Mouse (Mus musculus) liver, adult (tissue): ENCODE results near the gene Megf11.

ENCODE experiments used
- GATA4 ChIP-seq: IDR thresholded peaks from 2 replicates; pipeline ENCODE4 v1.6.1; 2014; ENCODE audit warnings: mild to moderate bottlenecking, low read length; ENCODE audit not compliant: insufficient replicate concordance

The Megf11 gene

GRCm38 (mm10) chr9:64385511-64386465, at the start of gene Megf11:
Megf11 (plus strand) TSS chr9:64385626.
- TF ChIP-seq GATA4, result no peak

- no peak for TF ChIP-seq GATA4
These were observed 49.6 kb upstream of the Megf11 start for GRCm38 (mm10) chr9:64335825-64336224.

GRCm38 (mm10) chr9:64339361-64339760, 46.1 kb upstream of the Megf11 start:
- no peak for TF ChIP-seq GATA4

- no peak for TF ChIP-seq GATA4
These were observed 44.8 kb upstream of the Megf11 start for GRCm38 (mm10) chr9:64340351-64341253.

GRCm38 (mm10) chr9:64341254-64341566, 44.2 kb upstream of the Megf11 start, which contains the start of gene Dis3l:
Dis3l (minus strand) TSS chr9:64341288.
- no peak for TF ChIP-seq GATA4

GRCm38 (mm10) chr9:64341671-64342070, 43.8 kb upstream of the Megf11 start:
- TF ChIP-seq GATA4, result no peak

GRCm38 (mm10) chr9:64343656-64344055, 41.8 kb upstream of the Megf11 start:
- no peak for TF ChIP-seq GATA4

- TF ChIP-seq GATA4, result no peak
These were observed 39.5 kb upstream of the Megf11 start for GRCm38 (mm10) chr9:64345931-64346330.

- TF ChIP-seq GATA4, result no peak
These were observed 38.0 kb upstream of the Megf11 start for GRCm38 (mm10) chr9:64347377-64347776.

- TF ChIP-seq GATA4, result no peak
These were observed 35.9 kb upstream of the Megf11 start for GRCm38 (mm10) chr9:64349490-64349889.

GRCm38 (mm10) chr9:64351191-64351590, 34.2 kb upstream of the Megf11 start:
- TF ChIP-seq GATA4, result no peak

GRCm38 (mm10) chr9:64355627-64356026, 29.8 kb upstream of the Megf11 start:
- no peak for TF ChIP-seq GATA4

GRCm38 (mm10) chr9:64361231-64361950, 24.0 kb upstream of the Megf11 start:
- TF ChIP-seq GATA4, result no peak

- TF ChIP-seq GATA4, result no peak
These were observed 15.6 kb upstream of the Megf11 start for GRCm38 (mm10) chr9:64369871-64370270.

- no peak for TF ChIP-seq GATA4
These were observed 14.1 kb upstream of the Megf11 start for GRCm38 (mm10) chr9:64371305-64371819.
